21 mouse cellular contexts compared by ENCODE assay signal in the genomic region with DNA sequence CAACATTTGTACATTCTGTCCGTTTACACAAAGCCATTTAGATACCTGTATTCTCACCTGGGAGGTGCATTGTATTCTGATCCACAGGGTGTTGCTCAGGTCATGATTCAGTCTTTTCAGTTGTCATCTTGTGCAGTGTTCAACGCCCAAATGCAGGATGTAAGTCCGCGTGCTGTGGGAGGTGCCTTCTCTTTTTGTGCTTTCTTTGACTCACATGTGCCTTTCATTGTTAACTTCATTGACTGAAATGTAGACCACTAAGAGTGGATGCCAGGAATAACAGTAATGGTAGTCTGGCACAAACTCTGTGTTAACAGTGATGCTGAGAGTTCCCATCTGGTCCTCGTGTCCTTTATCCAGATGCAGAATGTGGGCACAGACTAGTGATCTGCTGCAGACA. TPM values are rescaled to one million over a fixed set of nuclear protein-coding genes. Genes with fewer than 3 reads are reported as not detected.
DNase-seq lines count a peak whose midpoint lies in the region; ATAC-seq and TF ChIP-seq lines count a peak whose summit lies in the region.
"Had no signal": no experiment of that assay in that cellular context is flagged by ENCODE, and none has a peak within 500 bp of the region (broad histone marks: within the 10 kb centered on the region; RNA-seq: fewer than 3 reads in every experiment).

No protein-coding gene starts in this region.

- TF ChIP-seq CTCF in lung, embryonic 14.5 days (IDR thresholded peaks at IDR 0.05; ENCODE audit: low read depth): no peak

- intact Hi-C loops in heart, postnatal 25 days (cut with DNase I): no loop called here

- no peaks in the 10 kb centered on the region for H3K9me3 ChIP-seq in lung, embryonic 14.5 days (ENCODE audit: low read depth, low read length)
- H3K9me3 ChIP-seq in forebrain, embryonic 15.5 days: no peaks in the 10 kb centered on the region
- H3K9me3 ChIP-seq: embryonic facial prominence, embryonic 10.5 days; embryonic facial prominence, embryonic 12.5 days; forebrain, embryonic 13.5 days; G1E had no signal

- no peak overlapping the region for H3K4me3 ChIP-seq in lung, embryonic 14.5 days (ENCODE audit: low read depth, low read length)
- no peak overlapping the region for H3K4me3 ChIP-seq in forebrain, embryonic 15.5 days
- H3K4me3 ChIP-seq: embryonic facial prominence, embryonic 10.5 days; embryonic facial prominence, embryonic 12.5 days; forebrain, embryonic 13.5 days had no signal

- DNase-seq in heart, adult 11 months: peak; percentile 91
- DNase-seq in heart, postnatal 25 days (ENCODE audit: low spot score): no peak
- peak; percentile 55 for DNase-seq in lung, embryonic 14.5 days
- no peak for DNase-seq in lung, adult 18-20 months
- DNase-seq: adrenal gland, adult 2 months; adrenal gland, postnatal 10 days; adrenal gland, postnatal 25 days; B cell, adult 2 months; cerebellum, adult 11 months; cerebellum, adult 18-20 months; cerebellum, adult 8-10 months; cerebellum, adult 9-11 months; cerebellum, postnatal 14 days had no signal

- no peak overlapping the region for H3K27ac ChIP-seq in lung, embryonic 14.5 days (ENCODE audit: low read depth)
- no peak overlapping the region for H3K27ac ChIP-seq in forebrain, embryonic 15.5 days (replicated peaks)
- H3K27ac ChIP-seq: embryonic facial prominence, embryonic 10.5 days; embryonic facial prominence, embryonic 12.5 days; forebrain, embryonic 13.5 days had no signal

- WGBS in lung, embryonic 14.5 days: 71% methylated on average over 5 of the region's 5 CpGs
- WGBS in forebrain, embryonic 15.5 days: 77% methylated on average over 5 of the region's 5 CpGs

- peaks cover 25% of the 10 kb centered on the region for H3K36me3 ChIP-seq in lung, embryonic 14.5 days (ENCODE audit: insufficient read depth)
- H3K36me3 ChIP-seq in forebrain, embryonic 15.5 days: peaks cover 4% of the 10 kb centered on the region; the same call in 1 of the 2 replicates

- no peaks in the 10 kb centered on the region for H3K27me3 ChIP-seq in lung, embryonic 14.5 days (ENCODE audit: insufficient read depth, low read length)
- H3K27me3 ChIP-seq in forebrain, embryonic 15.5 days: no peaks in the 10 kb centered on the region
- H3K27me3 ChIP-seq: CH12.LX; embryonic facial prominence, embryonic 12.5 days; forebrain, embryonic 13.5 days had no signal

- no peak for ATAC-seq in lung, embryonic 14.5 days (ENCODE audit: insufficient read depth)
- ATAC-seq in forebrain, embryonic 15.5 days (replicated peaks): no peak
- ATAC-seq: CD4-positive, CD25-positive, alpha-beta regulatory T cell, adult 4 months; forebrain, embryonic 13.5 days; forebrain, embryonic 16.5 days had no signal

- H3K4me1 ChIP-seq in lung, embryonic 14.5 days (ENCODE audit: insufficient read depth): no peaks in the 10 kb centered on the region
- peaks cover 2% of the 10 kb centered on the region for H3K4me1 ChIP-seq in forebrain, embryonic 15.5 days
- H3K4me1 ChIP-seq: embryonic facial prominence, embryonic 10.5 days; embryonic facial prominence, embryonic 12.5 days had no signal

- H3K4me2 ChIP-seq in lung, embryonic 14.5 days: no peak overlapping the region
- H3K4me2 ChIP-seq in forebrain, embryonic 15.5 days (replicated peaks): no peak overlapping the region
- H3K4me2 ChIP-seq: embryonic facial prominence, embryonic 12.5 days; forebrain, embryonic 13.5 days had no signal

- H3K9ac ChIP-seq in lung, embryonic 14.5 days: no peak overlapping the region
- no peak overlapping the region for H3K9ac ChIP-seq in forebrain, embryonic 15.5 days (replicated peaks)
- H3K9ac ChIP-seq: embryonic facial prominence, embryonic 12.5 days; forebrain, embryonic 13.5 days had no signal

RNA-seq across cellular contexts. Expression of a gene that starts 50.9 kb away (rescaled TPM):
- 10 to 100 TPM; 84.7 to 94.1 TPM for total RNA-seq in heart, postnatal 25 days (2021)
- 20.6 and 21.2 TPM in 2 replicates for polyA plus RNA-seq in lung, embryonic 14.5 days (2014; fragmentation: Nextera tagmentation; extraction: Ambion mirVana)
- polyA plus RNA-seq in forebrain, embryonic 15.5 days (2015; fragmentation: Nextera tagmentation; extraction: Ambion mirVana): 7.1 and 8.0 TPM in 2 replicates

Comparison
In these comparisons a context has a peak if more than half of its experiments do, and no peak if none do; other contexts are left out.
1. DNase-seq: peak in heart, adult 11 months (single experiment) and lung, embryonic 14.5 days (single experiment); none in heart, postnatal 25 days (single experiment) and lung, adult 18-20 months (0 of 2).